Mouse (Mus musculus) T-helper 17 cell (primary cell): ENCODE measurements around the gene Thy1.

ENCODE experiments used
- in situ Hi-C, 2 experiments: fragments of 300-600 bp; cut with MboI, MseI; formaldehyde crosslinking; loops; 1 replicate in 1 of 2; 2 replicates in 1 of 2; pipeline ENCODE4 v1.15.1; 2025; ENCODE audit warnings: high pct_unique_total_duplicates in 2 of 2

The Thy1 gene

GRCm38 (mm10) chr9:44033957-44034727, 9.0 kb upstream of the Thy1 start:
- in situ Hi-C loops = no loop called here

DNA sequence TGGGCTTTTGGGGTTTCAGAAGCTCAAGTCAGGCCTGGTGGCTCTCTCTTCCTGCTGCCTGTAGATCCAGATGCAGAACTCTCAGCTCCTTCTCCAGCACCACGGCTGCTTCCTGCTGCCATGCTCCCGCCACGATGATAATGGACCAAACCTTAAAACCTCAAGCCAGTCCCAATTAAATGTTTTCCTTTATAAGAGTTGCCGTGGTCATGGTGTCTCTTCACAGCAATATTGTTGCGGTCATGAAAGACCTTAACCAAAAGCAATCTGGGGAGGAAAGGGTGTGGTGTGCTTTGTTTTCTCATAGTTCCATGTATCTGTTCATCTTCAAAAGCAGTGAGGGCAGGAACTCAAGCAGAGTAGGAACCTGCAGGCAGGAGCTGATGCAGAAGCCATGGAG, 6.1 kb upstream of the Thy1 start:
- in situ Hi-C loops = no loop called here

- in situ Hi-C loops = no loop called here
Observed at GRCm38 (mm10) chr9:44041511-44042395, 1.4 kb upstream of the Thy1 start.

DNA sequence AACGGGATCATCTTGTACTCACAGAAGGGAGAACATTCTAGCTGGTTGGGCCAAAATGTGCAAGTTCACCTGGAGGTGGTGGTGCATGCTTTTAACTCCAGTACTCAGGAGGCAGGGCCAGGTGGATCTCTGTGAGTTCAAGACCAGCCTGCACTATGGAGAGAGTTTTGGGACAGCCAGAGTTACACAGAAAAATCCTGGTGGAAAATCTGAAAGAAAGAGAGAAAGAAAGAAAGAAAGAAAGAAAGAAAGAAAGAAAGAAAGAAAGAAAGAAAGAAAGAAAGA, 846 bp upstream of the Thy1 start:
- in situ Hi-C loops = no loop called here

DNA sequence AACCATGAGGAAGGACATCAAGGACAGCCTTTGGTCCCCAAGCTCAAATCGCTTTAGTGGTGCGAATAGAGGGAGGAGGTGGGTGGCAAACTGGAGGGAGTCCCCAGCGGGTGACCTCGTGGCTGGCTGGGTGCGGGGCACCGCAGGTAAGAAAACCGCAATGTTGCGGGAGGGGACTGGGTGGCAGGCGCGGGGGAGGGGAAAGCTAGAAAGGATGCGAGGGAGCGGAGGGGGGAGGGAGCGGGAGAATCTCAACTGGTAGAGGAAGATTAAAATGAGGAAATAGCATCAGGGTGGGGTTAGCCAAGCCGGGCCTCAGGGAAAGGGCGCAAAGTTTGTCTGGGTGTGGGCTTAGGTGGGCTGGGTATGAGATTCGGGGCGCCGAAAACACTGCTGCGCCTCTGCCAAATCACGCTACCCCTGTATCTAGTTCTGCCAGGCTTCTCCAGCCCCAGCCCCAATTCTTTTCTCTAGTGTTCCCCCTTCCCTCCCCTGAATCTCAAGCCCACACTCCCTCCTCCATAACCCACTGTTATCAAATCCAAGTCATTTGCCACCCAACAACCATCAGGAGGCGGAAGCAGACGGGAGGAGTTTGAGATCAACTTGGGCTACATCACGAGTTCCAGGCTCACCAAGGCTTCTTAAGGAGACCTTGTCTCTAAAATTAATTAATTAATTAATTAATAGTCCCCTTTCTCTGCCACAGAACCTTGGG, 683 bp downstream of the Thy1 start:
- in situ Hi-C loops = no loop called here

DNA sequence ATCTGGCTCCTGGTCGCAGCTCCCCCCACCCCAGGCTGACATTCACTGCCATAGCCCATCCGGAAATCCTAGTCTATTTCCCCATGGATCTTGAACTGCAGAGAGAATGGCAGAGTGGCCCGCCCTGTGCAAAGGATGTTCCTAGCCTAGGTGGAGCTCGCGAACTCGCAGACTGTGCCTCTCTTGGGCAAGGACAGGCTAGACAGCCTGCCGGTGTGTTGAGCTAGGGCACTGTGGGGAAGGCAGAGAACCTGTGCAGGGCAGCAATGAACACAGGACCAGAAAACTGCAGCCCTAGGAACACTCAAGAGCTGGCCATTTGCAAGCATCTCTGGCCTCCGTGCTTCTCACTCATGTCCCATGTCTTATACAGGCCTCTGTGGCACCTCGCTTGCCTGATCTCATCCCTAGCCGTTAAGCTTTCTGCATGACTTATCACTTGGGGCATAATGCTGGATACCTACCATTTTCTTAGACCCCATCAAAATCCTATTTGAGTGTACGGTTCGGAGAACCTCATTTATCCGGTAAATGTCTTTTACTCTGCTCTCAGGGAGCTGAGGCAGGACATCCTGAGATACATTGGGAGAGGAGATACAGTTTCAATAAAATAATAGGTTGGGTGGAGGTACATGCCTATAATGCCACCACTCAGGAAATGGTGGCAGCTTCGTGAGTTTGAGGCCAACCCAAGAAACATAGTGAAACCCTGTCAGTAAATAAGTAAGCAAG, 1.4 kb downstream of the Thy1 start:
- in situ Hi-C loops = loop anchor here (5.0 kb wide), 1 partner anchor 57 kb away; no protein-coding TSS in a partner anchor

DNA sequence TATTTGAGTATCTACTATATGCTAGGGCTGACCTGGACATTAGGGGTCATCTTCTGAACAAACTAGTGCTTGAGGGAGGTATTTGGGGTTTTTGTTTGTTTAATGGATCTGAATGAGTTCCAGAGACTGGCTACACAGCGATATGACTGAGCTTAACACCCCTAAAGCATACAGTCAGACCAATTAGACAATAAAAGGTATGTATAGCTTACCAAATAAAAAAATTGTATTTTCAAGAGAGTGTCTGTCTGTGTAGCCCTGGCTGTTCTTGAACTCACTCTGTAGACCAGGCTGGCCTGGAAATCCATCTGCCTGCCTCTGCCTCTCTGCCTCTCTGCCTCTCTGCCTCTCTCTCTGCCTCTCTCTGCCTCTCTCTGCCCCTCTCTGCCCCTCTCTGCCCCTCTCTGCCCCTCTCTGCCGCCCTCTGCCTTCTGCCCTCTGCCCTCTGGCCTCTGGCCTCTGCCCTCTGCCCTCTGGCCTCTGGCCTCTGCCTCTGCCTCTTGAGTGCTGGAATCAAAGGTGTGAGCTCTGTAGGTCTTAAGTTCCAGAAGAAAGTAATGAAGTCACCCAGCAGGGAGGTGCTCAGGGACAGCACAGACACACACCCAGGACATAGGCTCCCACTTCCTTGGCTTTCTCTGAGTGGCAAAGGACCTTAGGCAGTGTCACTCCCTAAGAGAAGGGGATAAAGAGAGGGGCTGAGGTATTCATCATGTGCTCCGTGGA, 2.1 kb downstream of the Thy1 start:
- in situ Hi-C loops = loop anchor here (5.0 kb wide), 1 partner anchor 58 kb away; no protein-coding TSS in a partner anchor

- in situ Hi-C loops = loop anchor here (5.0 kb wide), 1 partner anchor 59 kb away; no protein-coding TSS in a partner anchor
Observed at GRCm38 (mm10) chr9:44045884-44046272, 2.7 kb downstream of the Thy1 start.

DNA sequence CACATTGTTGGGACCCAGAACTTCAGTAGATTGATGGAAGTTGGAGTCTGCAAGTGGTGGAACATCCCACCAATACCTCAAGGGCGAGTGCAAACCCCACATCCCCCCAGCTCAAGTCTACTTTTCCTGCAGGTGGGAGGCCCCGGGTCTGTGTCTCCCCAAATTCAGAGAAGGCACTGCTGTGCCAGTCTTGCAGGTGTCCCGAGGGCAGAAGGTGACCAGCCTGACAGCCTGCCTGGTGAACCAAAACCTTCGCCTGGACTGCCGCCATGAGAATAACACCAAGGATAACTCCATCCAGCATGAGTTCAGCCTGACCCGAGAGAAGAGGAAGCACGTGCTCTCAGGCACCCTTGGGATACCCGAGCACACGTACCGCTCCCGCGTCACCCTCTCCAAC, 3.2 kb downstream of the Thy1 start:
- in situ Hi-C loops = loop anchor here (5.0 kb wide), 1 partner anchor 59 kb away; no protein-coding TSS in a partner anchor

- in situ Hi-C loops = loop anchor here (5.0 kb wide), 1 partner anchor 60 kb away; no protein-coding TSS in a partner anchor
Observed at GRCm38 (mm10) chr9:44047071-44047470, 3.9 kb downstream of the Thy1 start.

- in situ Hi-C loops = loop anchor here (5.0 kb wide), 1 partner anchor 61 kb away; no protein-coding TSS in a partner anchor
Observed at GRCm38 (mm10) chr9:44047571-44048490, 4.6 kb downstream of the Thy1 start.

DNA sequence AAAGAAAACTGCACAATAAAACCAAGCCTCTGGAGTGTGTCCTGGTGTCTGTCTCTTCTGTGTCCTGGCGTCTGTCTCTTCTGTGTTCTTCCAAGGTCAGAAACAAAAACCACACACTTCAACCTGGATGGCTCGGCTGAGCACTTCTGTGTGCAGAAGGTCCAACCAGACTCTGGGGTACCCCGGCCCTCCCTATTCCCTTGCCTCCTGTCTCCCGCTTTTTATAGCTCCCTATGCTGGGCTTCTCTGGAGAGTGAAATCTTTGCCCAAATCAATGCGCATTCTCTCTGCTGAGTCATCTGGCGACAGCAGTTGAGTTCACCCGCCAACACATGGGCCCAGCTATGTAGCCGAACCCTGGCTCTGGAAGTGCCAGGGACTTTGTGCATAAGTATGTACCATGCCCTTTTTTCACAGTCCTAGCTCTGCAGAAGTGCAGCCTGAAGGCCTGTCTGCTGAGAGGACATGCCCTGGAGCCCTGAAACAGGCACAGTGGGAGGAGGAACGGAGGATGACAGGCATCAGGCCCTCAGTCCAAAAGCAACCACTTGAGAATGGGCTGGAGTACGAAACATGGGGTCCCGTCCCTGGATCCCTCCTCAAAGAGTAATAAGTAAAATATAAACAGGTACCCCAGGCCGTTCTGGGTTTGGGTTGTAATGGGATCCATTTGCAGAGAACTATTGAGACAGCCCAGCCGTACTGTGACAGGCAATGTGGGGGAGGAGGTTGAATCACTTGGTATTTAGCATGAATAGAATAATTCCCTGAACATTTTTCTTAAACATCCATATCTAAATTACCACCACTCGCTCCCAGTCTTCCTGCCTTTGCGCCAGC, 5.6 kb downstream of the Thy1 start:
- in situ Hi-C loops = loop anchor here (5.0 kb wide), 1 partner anchor 61 kb away; no protein-coding TSS in a partner anchor

DNA sequence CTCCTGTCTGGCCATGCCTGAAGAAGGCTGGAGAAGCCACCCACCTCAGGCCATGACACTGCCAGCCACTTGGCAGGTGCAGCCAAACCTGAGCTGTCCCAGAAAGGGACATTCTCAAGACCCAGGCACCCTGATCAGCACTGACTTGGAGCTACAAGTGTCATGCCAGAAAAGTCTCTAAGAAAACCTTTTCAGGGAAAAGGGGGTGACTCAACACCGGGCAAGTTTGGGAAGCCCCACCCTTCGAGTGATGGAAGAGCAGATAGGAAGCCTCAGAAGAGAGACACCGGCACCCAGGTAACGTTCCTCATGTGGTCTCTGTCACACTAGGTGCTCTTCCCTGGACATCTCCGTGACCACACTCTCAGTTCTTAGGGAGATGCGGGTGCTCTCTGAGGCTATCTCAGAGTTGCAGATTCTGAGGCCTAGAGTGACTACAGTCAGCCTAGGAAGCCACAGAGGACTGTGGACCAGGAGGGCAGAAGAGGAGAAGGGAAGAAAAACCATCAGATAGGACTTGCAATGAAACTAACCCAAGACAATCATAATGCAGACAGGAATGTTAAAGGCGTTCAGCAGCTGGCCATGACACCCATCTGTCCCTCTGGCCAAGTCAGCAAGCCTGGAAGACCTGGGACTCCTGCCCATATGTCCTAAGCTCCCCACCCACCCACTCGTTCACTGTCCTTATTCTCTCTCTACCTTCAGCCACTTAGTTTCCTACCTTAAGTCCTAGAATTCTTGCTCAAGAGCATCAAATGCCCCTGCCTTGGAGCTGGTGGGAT, 6.4 kb downstream of the Thy1 start:
- in situ Hi-C loops = loop anchor here (5.0 kb wide), 1 partner anchor 62 kb away; no protein-coding TSS in a partner anchor

DNA sequence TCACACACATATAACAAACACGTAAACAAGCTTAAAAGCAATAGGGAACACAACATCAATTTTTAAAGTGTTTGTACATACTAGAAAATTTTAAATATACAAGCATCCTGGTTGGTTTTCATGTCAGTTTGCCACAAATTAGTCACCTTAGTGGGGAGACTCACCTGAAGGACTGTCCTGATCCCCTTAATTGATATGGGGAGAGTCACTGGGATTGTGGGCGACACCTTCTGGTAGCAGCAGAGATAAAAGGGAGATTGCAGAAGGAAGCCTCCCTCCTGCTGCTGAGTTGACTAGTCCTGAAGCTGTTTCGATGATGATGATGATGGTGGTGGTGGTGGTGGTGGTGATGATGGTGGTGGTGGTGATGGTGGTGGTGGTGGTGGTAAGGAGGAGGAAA, 9.7 kb downstream of the Thy1 start:
- in situ Hi-C loops = no loop called here

DNA sequence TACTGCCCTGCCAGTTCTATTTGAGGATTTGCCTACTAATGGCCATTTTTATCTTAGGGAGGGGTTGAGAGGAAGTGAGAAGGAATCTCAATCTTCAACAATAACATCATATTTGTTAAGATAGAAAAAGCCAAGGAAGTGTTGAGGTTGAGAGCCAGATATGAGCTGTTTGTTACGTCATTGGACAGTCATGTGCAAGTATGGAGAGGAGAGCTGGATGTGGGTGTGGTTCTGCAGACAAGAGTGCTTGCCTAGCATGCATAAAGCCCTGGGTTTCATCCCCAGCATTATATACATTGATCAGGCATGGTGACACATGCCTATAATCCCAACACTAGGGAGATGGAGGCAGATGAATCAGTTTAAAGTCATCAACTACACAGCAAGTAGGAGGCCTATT, 10.8 kb downstream of the Thy1 start:
- in situ Hi-C loops = no loop called here

DNA sequence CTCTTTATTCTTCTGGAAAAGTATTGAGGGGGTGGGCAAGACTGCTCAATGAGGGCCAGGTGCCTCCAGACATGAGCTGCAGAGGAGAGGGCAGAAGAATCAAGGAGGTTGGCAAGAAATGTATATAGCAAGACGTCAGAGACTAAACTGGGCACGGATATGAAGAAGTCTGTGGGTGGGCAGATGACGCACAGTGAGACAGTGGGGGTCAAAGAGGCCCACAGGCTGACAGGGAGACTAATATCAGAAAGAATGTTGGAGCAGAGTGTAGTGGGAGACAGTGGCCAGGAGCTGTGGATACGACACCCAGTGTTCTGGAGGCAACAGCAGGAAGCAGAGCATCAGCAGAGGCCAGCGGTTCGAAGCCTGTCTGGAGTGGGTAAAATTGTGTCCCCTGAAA, 15.4 kb downstream of the Thy1 start:
- in situ Hi-C loops = no loop called here

GRCm38 (mm10) chr9:44065177-44065576, 22.0 kb downstream of the Thy1 start:
- in situ Hi-C loops = no loop called here

GRCm38 (mm10) chr9:44066785-44067225, 23.6 kb downstream of the Thy1 start, which contains the start of gene Usp2:
Usp2 (plus strand) TSS chr9:44067021.
- in situ Hi-C loops = no loop called here
